Mouse (Mus musculus): ENCODE measurements around the gene Chn1.

DNA sequence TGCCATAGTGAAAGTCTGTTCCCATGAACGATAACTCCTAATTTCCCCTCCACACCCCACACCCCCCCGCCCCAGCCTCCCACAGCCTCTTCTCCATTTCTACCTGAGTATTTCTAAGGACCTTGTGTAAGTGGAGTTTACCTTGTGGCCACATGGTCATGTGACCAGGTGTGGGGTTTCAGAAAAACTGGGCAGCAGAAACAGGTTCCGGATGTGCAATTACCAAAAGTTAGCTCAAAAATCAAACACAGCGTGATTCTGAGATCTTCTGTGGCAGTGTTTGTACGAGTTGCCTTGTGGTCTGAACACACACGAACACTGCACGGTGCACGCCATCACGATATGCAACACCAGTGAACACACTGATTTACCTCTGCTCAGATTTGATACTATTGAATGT, 212.5 kb downstream of the Chn1 start:
- no peak for TF ChIP-seq CTCF (IDR thresholded peaks at IDR 0.05; ENCODE audit: control insufficient read depth, insufficient read depth, insufficient read length)
- TF ChIP-seq MYOG (IDR thresholded peaks at IDR 0.05; ENCODE audit: control insufficient read depth, extremely low read depth, insufficient read length) = no peak
- no peak for TF ChIP-seq USF1 (IDR thresholded peaks at IDR 0.05; ENCODE audit: low read depth)
- TF ChIP-seq CEBPB (IDR thresholded peaks at IDR 0.05; ENCODE audit: low read depth) = no peak
- TF ChIP-seq MAX (IDR thresholded peaks at IDR 0.05) = no peak
- TF ChIP-seq FOSL1 (IDR thresholded peaks at IDR 0.05; ENCODE audit: insufficient read depth, low read length, poor library complexity, severe bottlenecking) = no peak
- TF ChIP-seq MYOD1 (IDR thresholded peaks at IDR 0.05; ENCODE audit: control insufficient read depth, insufficient read length, low read depth) = no peak
